Mouse (Mus musculus) thymus, adult 2 months (tissue): Measurements from ENCODE around the gene Bcl7b.

ENCODE experiments used
- CTCF ChIP-seq: fragments of 200-500 bp; IDR thresholded peaks from 2 replicates; pipeline ENCODE4 v1.5.1; 2012; ENCODE audit warnings: mild to moderate bottlenecking, control low read depth, low read length, moderate library complexity, borderline replicate concordance; ENCODE audit not compliant: control insufficient read depth, poor library complexity, insufficient read depth; ENCODE audit errors: extremely low read depth
- POLR2A ChIP-seq: fragments of 200-500 bp; IDR thresholded peaks from 2 replicates; pipeline ENCODE4 v1.6.1; 2012; ENCODE audit warnings: mild to moderate bottlenecking, low read length, control low read depth, moderate library complexity; ENCODE audit not compliant: control insufficient read depth, poor library complexity, insufficient read depth; ENCODE audit errors: extremely low read depth

GRCm38 (mm10) chr5:135149053-135149819 is 18.8 kb upstream of the Bcl7b start, which contains the start of gene Tbl2:
- peak; percentile 10; the same call in 1 of the 2 replicates for TF ChIP-seq CTCF
- TF ChIP-seq POLR2A: peak; percentile 58; the same call in 1 of the 2 replicates
